Mouse (Mus musculus) adrenal gland, adult 2 months (tissue): ENCODE measurements around the gene Lefty1. TPM values are rescaled to one million over a fixed set of nuclear protein-coding genes. Genes with fewer than 3 reads are reported as not detected.

ENCODE experiments used
- DNase-seq: peaks from one replicate; pipeline ENCODE4 v3.0.0; 2021
- polyA plus RNA-seq: library from polyadenylated mRNA; depleted of rRNA; stranded (reverse); fragments of >200 nt; gene quantifications from 2 replicates; pipeline ENCODE4 v1.2.3, GENCODE M21; 2012; rRNA removed
- total RNA-seq, 2 experiments: library from RNA; stranded (reverse); gene quantifications; 2 replicates each; pipeline ENCODE4 v1.2.3; 2021

Lefty1 gene
- total and polyA plus RNA-seq, 3 experiments = 2.0 to 35.6 (median 11.3) TPM

GRCm38 (mm10) chr1:180952808-180953207, 18.0 kb downstream of the Lefty1 start:
- DNase-seq = no peak

GRCm38 (mm10) chr1:180956401-180956800, 21.6 kb downstream of the Lefty1 start:
- no peak for DNase-seq

GRCm38 (mm10) chr1:180956973-180957381, 22.2 kb downstream of the Lefty1 start:
- DNase-seq = peak; percentile 74

GRCm38 (mm10) chr1:180957989-180958388, 23.2 kb downstream of the Lefty1 start:
- no peak for DNase-seq

GRCm38 (mm10) chr1:180958797-180959196, 24.0 kb downstream of the Lefty1 start:
- no peak for DNase-seq

GRCm38 (mm10) chr1:180965786-180966185, 31.0 kb downstream of the Lefty1 start:
- DNase-seq = no peak

- DNase-seq = peak; percentile 85
These were observed 31.7 kb downstream of the Lefty1 start for GRCm38 (mm10) chr1:180966542-180966941.

- DNase-seq = no peak
These were observed 32.4 kb downstream of the Lefty1 start for GRCm38 (mm10) chr1:180967261-180967660.

GRCm38 (mm10) chr1:180972941-180973340, 38.1 kb downstream of the Lefty1 start:
- DNase-seq = no peak

GRCm38 (mm10) chr1:180974126-180974746, 39.4 kb downstream of the Lefty1 start:
- DNase-seq = peak; percentile 45

- DNase-seq = peak; percentile 55
These were observed 41.4 kb downstream of the Lefty1 start for GRCm38 (mm10) chr1:180976110-180976679.

- DNase-seq = no peak
These were observed 44.8 kb downstream of the Lefty1 start for GRCm38 (mm10) chr1:180979484-180980251.

GRCm38 (mm10) chr1:180980464-180980863, 45.6 kb downstream of the Lefty1 start:
- no peak for DNase-seq

GRCm38 (mm10) chr1:180981298-180982046, 46.6 kb downstream of the Lefty1 start:
- DNase-seq = peak; percentile 42

- no peak for DNase-seq
These were observed 51.9 kb downstream of the Lefty1 start for GRCm38 (mm10) chr1:180986701-180987100.

- peak; percentile 81 for DNase-seq
These were observed 52.9 kb downstream of the Lefty1 start for GRCm38 (mm10) chr1:180987759-180988158.

Other genes with a start within 250 kb of the Lefty1 start
- gene Mixl1, start 238.0 kb upstream of the Lefty1 start, total RNA-seq = not detected
- 0.07 TPM in 1 of 2 replicates, not detected in the other for gene Mixl1, start 238.0 kb upstream of the Lefty1 start, polyA plus RNA-seq
- gene Acbd3, start 209.0 kb upstream of the Lefty1 start, total RNA-seq = 10 to 100 TPM; 45.0 to 53.1 TPM
- gene Acbd3, start 209.0 kb upstream of the Lefty1 start, polyA plus RNA-seq = 10.8 and 11.1 TPM in 2 replicates
- 100 to 1,000 TPM; 639 to 657 TPM for gene H3f3a, start 121.1 kb upstream of the Lefty1 start, total RNA-seq
- gene H3f3a, start 121.1 kb upstream of the Lefty1 start, polyA plus RNA-seq = 103 and 113 TPM in 2 replicates
- 10 to 100 TPM; 19.6 to 21.3 TPM for gene Sde2, start 83.9 kb upstream of the Lefty1 start, total RNA-seq
- gene Sde2, start 83.9 kb upstream of the Lefty1 start, polyA plus RNA-seq = 3.2 and 4.7 TPM in 2 replicates
- under 1 TPM; 0.58 to 0.76 TPM for gene Lefty2, start 41.9 kb upstream of the Lefty1 start, total RNA-seq
- gene Lefty2, start 41.9 kb upstream of the Lefty1 start, polyA plus RNA-seq = 0.19 and 0.83 TPM in 2 replicates
- 10 to 100 TPM; 24.1 to 46.1 TPM for gene Pycr2, start 30.7 kb upstream of the Lefty1 start, total RNA-seq
- gene Pycr2, start 30.7 kb upstream of the Lefty1 start, polyA plus RNA-seq = 80.7 and 88.7 TPM in 2 replicates
- gene Tmem63a, start 7.3 kb downstream of the Lefty1 start, total RNA-seq = 10 to 100 TPM; 52.8 to 66.0 TPM
- 135 and 238 TPM in 2 replicates for gene Tmem63a, start 7.3 kb downstream of the Lefty1 start, polyA plus RNA-seq
- 100 to 1,000 TPM; 209 to 314 TPM for gene Ephx1, start 85.9 kb downstream of the Lefty1 start, total RNA-seq
- gene Ephx1, start 85.9 kb downstream of the Lefty1 start, polyA plus RNA-seq = 112 and 140 TPM in 2 replicates
- not detected for gene 9130409I23Rik, start 116.2 kb downstream of the Lefty1 start, total RNA-seq
- not detected in 2 replicates for gene 9130409I23Rik, start 116.2 kb downstream of the Lefty1 start, polyA plus RNA-seq
- gene Nvl, start 209.2 kb downstream of the Lefty1 start, total RNA-seq = 10 to 100 TPM; 15.3 to 16.6 TPM
- 6.3 and 7.0 TPM in 2 replicates for gene Nvl, start 209.2 kb downstream of the Lefty1 start, polyA plus RNA-seq
- gene Cnih4, start 209.7 kb downstream of the Lefty1 start, total RNA-seq = 10 to 100 TPM; 69.0 to 71.5 TPM
- gene Cnih4, start 209.7 kb downstream of the Lefty1 start, polyA plus RNA-seq = 6.0 and 9.2 TPM in 2 replicates